Mouse (Mus musculus): ENCODE data around the gene Smarce1.

- TF ChIP-seq POLR2A (IDR thresholded peaks at IDR 0.05; ENCODE audit: borderline replicate concordance, low read depth, low read length) (no peak), CTCF (IDR thresholded peaks at IDR 0.05; ENCODE audit: low read depth, low read length) (no peak)
Observed at GRCm38 (mm10) chr11:99242056-99242455, 11.2 kb upstream of the Smarce1 start.

Measured in bone marrow macrophage, adult 2 months (primary cell).